Mouse (Mus musculus) MEL (cell line): ENCODE data around the gene Vps53. TPM values are rescaled to one million over a fixed set of nuclear protein-coding genes. Genes with fewer than 3 reads are reported as not detected.
A peak's percentile ranks its signal among the peaks of the same experiment; 100 is the strongest.

Experiments
- DNase-seq: peaks from one replicate; pipeline ENCODE4 v3.0.0; 2011; ENCODE audit warnings: low read depth, low spot score
- H3K27ac ChIP-seq: 2 replicates; pipeline ENCODE4 v1.5.1; 2012; ENCODE audit warnings: low read depth, mild to moderate bottlenecking, control low read depth, low read length, moderate library complexity; ENCODE audit not compliant: control insufficient read depth
- H3K27me3 ChIP-seq, 2 experiments: fragments of 150-350 bp in 1 of 2; sonication (generic) in 1 of 2; 2 replicates each; pipeline ENCODE4 v1.6.1; 2012; ENCODE audit warnings: low read length in 2 of 2, mild to moderate bottlenecking in 2 of 2, improper control_type of control experiment in 1 of 2, moderate library complexity in 1 of 2; ENCODE audit not compliant: insufficient read depth in 2 of 2, control insufficient read depth in 1 of 2
- H3K36me3 ChIP-seq, 2 experiments: 2 replicates each; pipeline ENCODE4 v1.6.1; 2012 to 2014; ENCODE audit warnings: low read length in 2 of 2, improper control_type of control experiment in 1 of 2, inconsistent platforms in 1 of 2, mild to moderate bottlenecking in 1 of 2; ENCODE audit not compliant: insufficient read depth in 2 of 2, control insufficient read depth in 1 of 2
- H3K4me1 ChIP-seq, 2 experiments: fragments of 150-350 bp in 1 of 2; sonication (generic) in 1 of 2; 2 replicates each; pipeline ENCODE4 v1.6.1; 2012; ENCODE audit warnings: low read length in 2 of 2, improper control_type of control experiment in 1 of 2, mild to moderate bottlenecking in 1 of 2; ENCODE audit not compliant: insufficient read depth in 2 of 2, control insufficient read depth in 1 of 2
- H3K4me3 ChIP-seq, 2 experiments: fragments of 150-350 bp in 1 of 2; sonication (generic) in 1 of 2; 2 replicates each; pipeline ENCODE4 v1.5.1; 2012; ENCODE audit warnings: low read depth in 2 of 2, low read length in 2 of 2, mild to moderate bottlenecking in 2 of 2, moderate library complexity in 2 of 2, control low read depth in 1 of 2, improper control_type of control experiment in 1 of 2; ENCODE audit not compliant: control insufficient read depth in 1 of 2, insufficient read depth in 1 of 2
- H3K79me2 ChIP-seq: 2 replicates; pipeline ENCODE4 v1.6.1; 2012; ENCODE audit warnings: mild to moderate bottlenecking, low read length, moderate library complexity; ENCODE audit not compliant: control insufficient read depth, poor library complexity, insufficient read depth
- H3K9ac ChIP-seq: 2 replicates; pipeline ENCODE4 v1.6.1; 2012; ENCODE audit warnings: low read depth, mild to moderate bottlenecking, control low read depth, low read length, moderate library complexity; ENCODE audit not compliant: control insufficient read depth, poor library complexity, severe bottlenecking
- H3K9me3 ChIP-seq: fragments of 150-350 bp; sonication (generic); replicated peaks from 2 replicates; pipeline ENCODE4 v1.6.1; 2012; ENCODE audit warnings: mild to moderate bottlenecking, low read length, improper control_type of control experiment, moderate library complexity; ENCODE audit not compliant: insufficient read depth
- BHLHE40 ChIP-seq: IDR thresholded peaks from 2 replicates; pipeline ENCODE4 v1.6.1; 2012; ENCODE audit warnings: low read depth, mild to moderate bottlenecking, inconsistent platforms, low read length, improper control_type of control experiment, borderline replicate concordance
- CTCF ChIP-seq, 3 experiments: IDR thresholded peaks in 2 of 3; conservative IDR thresholded peaks in 1 of 3; 2 replicates each; pipeline ENCODE4 v1.5.1; 2011 to 2012; ENCODE audit warnings: low read length in 3 of 3, low read depth in 2 of 3, mild to moderate bottlenecking in 2 of 3, improper control_type of control experiment in 1 of 3, inconsistent platforms in 1 of 3, mixed read lengths in 1 of 3, moderate library complexity in 1 of 3; ENCODE audit not compliant: control insufficient read depth in 1 of 3, insufficient read depth in 1 of 3, poor library complexity in 1 of 3, severe bottlenecking in 1 of 3
- EP300 ChIP-seq, 2 experiments: IDR thresholded peaks; 2 replicates each; pipeline ENCODE4 v1.6.1; 2011; ENCODE audit warnings: improper control_type of control experiment in 2 of 2, low read length in 2 of 2, low read depth in 1 of 2, mild to moderate bottlenecking in 1 of 2
- ETS1 ChIP-seq: IDR thresholded peaks from 2 replicates; pipeline ENCODE4 v1.6.1; 2012; ENCODE audit warnings: low read depth, mild to moderate bottlenecking, inconsistent platforms, low read length, improper control_type of control experiment, moderate library complexity
- HCFC1 ChIP-seq: IDR thresholded peaks from 2 replicates; pipeline ENCODE4 v1.6.1; 2012; ENCODE audit warnings: low read depth, mild to moderate bottlenecking, inconsistent platforms, low read length, improper control_type of control experiment, moderate library complexity
- JUND ChIP-seq: IDR thresholded peaks from 2 replicates; pipeline ENCODE4 v1.6.1; 2011; ENCODE audit warnings: low read depth, mild to moderate bottlenecking, improper control_type of control experiment, low read length
- KAT2A ChIP-seq: conservative IDR thresholded peaks from 2 replicates; pipeline ENCODE4 v1.6.1; 2012; ENCODE audit warnings: low read depth, low read length, improper control_type of control experiment, inconsistent platforms
- MAFK ChIP-seq: IDR thresholded peaks from 2 replicates; pipeline ENCODE4 v1.6.1; 2011; ENCODE audit warnings: low read depth, mild to moderate bottlenecking, low read length, improper control_type of control experiment, borderline replicate concordance
- MAZ ChIP-seq: IDR thresholded peaks from 2 replicates; pipeline ENCODE4 v1.6.1; 2012; ENCODE audit warnings: low read depth, mild to moderate bottlenecking, inconsistent platforms, low read length, improper control_type of control experiment
- MYC ChIP-seq: IDR thresholded peaks from 2 replicates; pipeline ENCODE4 v1.6.1; 2011; ENCODE audit warnings: low read depth, mild to moderate bottlenecking, low read length, improper control_type of control experiment, moderate library complexity
- NELFE ChIP-seq: IDR thresholded peaks from 2 replicates; pipeline ENCODE4 v1.6.1; 2011; ENCODE audit warnings: low read depth, low read length, improper control_type of control experiment
- NRF1 ChIP-seq: IDR thresholded peaks from 2 replicates; pipeline ENCODE4 v1.6.1; 2014; ENCODE audit warnings: low read depth, mild to moderate bottlenecking, inconsistent platforms, low read length, improper control_type of control experiment, moderate library complexity; ENCODE audit not compliant: poor library complexity, insufficient read depth, severe bottlenecking
- POLR2A ChIP-seq, 2 experiments: IDR thresholded peaks; 2 replicates each; pipeline ENCODE4 v1.6.1; 2011 to 2012; ENCODE audit warnings: low read length in 2 of 2, mild to moderate bottlenecking in 2 of 2, control low read depth in 1 of 2, improper control_type of control experiment in 1 of 2, low read depth in 1 of 2, moderate library complexity in 1 of 2; ENCODE audit not compliant: control insufficient read depth in 1 of 2, insufficient read depth in 1 of 2, poor library complexity in 1 of 2
- POLR2AphosphoS2 ChIP-seq: IDR thresholded peaks from 2 replicates; pipeline ENCODE4 v1.6.1; 2011; ENCODE audit warnings: low read length, improper control_type of control experiment
- POLR2AphosphoS5 ChIP-seq: IDR thresholded peaks from 2 replicates; pipeline ENCODE4 v1.6.1; 2012; ENCODE audit warnings: low read depth, borderline replicate concordance, mild to moderate bottlenecking, inconsistent platforms, low read length, moderate library complexity, mixed read lengths
- RAD21 ChIP-seq: IDR thresholded peaks from 2 replicates; pipeline ENCODE4 v1.6.1; 2011; ENCODE audit warnings: mild to moderate bottlenecking, low read depth, low read length, improper control_type of control experiment
- SMC3 ChIP-seq: IDR thresholded peaks from 2 replicates; pipeline ENCODE4 v1.6.1; 2011; ENCODE audit warnings: low read depth, low read length, improper control_type of control experiment
- TBP ChIP-seq: IDR thresholded peaks from 2 replicates; pipeline ENCODE4 v1.8.0; 2011; ENCODE audit warnings: low read depth, low read length, improper control_type of control experiment
- TCF12 ChIP-seq: IDR thresholded peaks from 2 replicates; pipeline ENCODE4 v1.6.1; 2014; ENCODE audit warnings: low read depth, mild to moderate bottlenecking, inconsistent platforms, low read length, improper control_type of control experiment, moderate library complexity
- UBTF ChIP-seq: IDR thresholded peaks from 2 replicates; pipeline ENCODE4 v1.6.1; 2012; ENCODE audit warnings: low read depth, mild to moderate bottlenecking, inconsistent platforms, low read length, improper control_type of control experiment, moderate library complexity, borderline replicate concordance; ENCODE audit not compliant: insufficient read depth
- USF2 ChIP-seq, 2 experiments: IDR thresholded peaks; 2 replicates each; pipeline ENCODE4 v1.6.1; 2011 to 2012; ENCODE audit warnings: improper control_type of control experiment in 2 of 2, low read length in 2 of 2, borderline replicate concordance in 1 of 2, inconsistent platforms in 1 of 2, low read depth in 1 of 2, mild to moderate bottlenecking in 1 of 2; ENCODE audit not compliant: insufficient read depth in 1 of 2
- ZC3H11A ChIP-seq: IDR thresholded peaks from 2 replicates; pipeline ENCODE4 v1.6.1; 2012; ENCODE audit warnings: low read depth, mild to moderate bottlenecking, inconsistent platforms, low read length, improper control_type of control experiment
- ZKSCAN1 ChIP-seq: IDR thresholded peaks from 2 replicates; pipeline ENCODE4 v1.6.1; 2012; ENCODE audit warnings: low read depth, mild to moderate bottlenecking, inconsistent platforms, low read length, improper control_type of control experiment, moderate library complexity
- ZMIZ1 ChIP-seq: IDR thresholded peaks from 2 replicates; pipeline ENCODE4 v1.6.1; 2012; ENCODE audit warnings: low read depth, mild to moderate bottlenecking, inconsistent platforms, low read length, improper control_type of control experiment, moderate library complexity
- polyA plus RNA-seq, 2 experiments: library from polyadenylated mRNA; stranded (reverse) in 1 of 2; unstranded in 1 of 2; fragments of >175 nt in 1 of 2; fragments of >200 nt in 1 of 2; gene quantifications; 2 replicates each; pipeline versions ENCODE4 v1.2.1 to v1.2.4; 2012; ENCODE audit warnings: low replicate concordance in 2 of 2, low read depth in 1 of 2; ENCODE audit not compliant: insufficient read length in 2 of 2, insufficient read depth in 1 of 2, missing spikeins in 1 of 2
- total RNA-seq: library from RNA; depleted of rRNA; stranded (reverse); fragments of 300-350 nt; gene quantifications from 2 replicates; pipeline ENCODE4 v1.2.3, GENCODE M21; 2012

The Vps53 gene
- total and polyA plus RNA-seq, 3 experiments: 38.4 to 50.4 TPM; not detected in 1

GRCm38 (mm10) chr11:76084943-76085342 is 94.5 kb downstream of the Vps53 start (continued):
- TF ChIP-seq USF2 (IDR thresholded peaks at IDR 0.05; ENCODE audit: borderline replicate concordance in 1 of 2, insufficient read depth in 1 of 2, low read depth in 1 of 2, low read length in 2 of 2) (no peak; a peak in 1 of 4 replicates), POLR2AphosphoS5 (no peak), KAT2A (no peak), RAD21 (no peak), EP300 (IDR thresholded peaks at IDR 0.05; ENCODE audit: low read depth in 1 of 2, low read length in 2 of 2) (peak; percentile 92 to 93), POLR2AphosphoS2 (no peak), TCF12 (peak; percentile 89), BHLHE40 (no peak; the same call in 1 of the 2 replicates), ZC3H11A (no peak), NELFE (no peak), ZKSCAN1 (0 out of 2 replicates have a peak, but pooled peaks have one; percentile 23), NRF1 (no peak), ETS1 (peak; percentile 78), CTCF (IDR thresholded peaks at IDR 0.05 in 2 of 3, conservative IDR thresholded peaks at IDR 0.05 in 1 of 3; ENCODE audit: control insufficient read depth in 1 of 3, insufficient read depth in 1 of 3, low read depth in 2 of 3, low read length in 3 of 3, poor library complexity in 1 of 3, severe bottlenecking in 1 of 3) (no peak), MAZ (peak; percentile 66), MAFK (no peak), HCFC1 (no peak), JUND (no peak), MYC (peak; percentile 73)
- TF ChIP-seq, all 39 proteins: peak for 15

- DNase-seq: no peak
- H3K36me3 ChIP-seq: peaks cover 0 to 16% of the 10 kb centered on the region in 2 experiments; a peak in 2 of 4 replicates
These were observed 95.5 kb downstream of the Vps53 start for GRCm38 (mm10) chr11:76083941-76084367.

More at GRCm38 (mm10) chr11:76083941-76084367, 95.5 kb downstream of the Vps53 start:
- H3K27me3 ChIP-seq: no peaks in the 10 kb centered on the region
- no peak overlapping the region for H3K9ac ChIP-seq
- H3K27ac ChIP-seq: no peak overlapping the region
- no peaks in the 10 kb centered on the region for H3K79me2 ChIP-seq
- H3K4me3 ChIP-seq: no peak overlapping the region
- H3K4me1 ChIP-seq: peaks cover 15 to 18% of the 10 kb centered on the region in 2 experiments
- TF ChIP-seq CTCF (IDR thresholded peaks at IDR 0.05 in 2 of 3, conservative IDR thresholded peaks at IDR 0.05 in 1 of 3; ENCODE audit: control insufficient read depth in 1 of 3, insufficient read depth in 1 of 3, low read depth in 2 of 3, low read length in 3 of 3, poor library complexity in 1 of 3, severe bottlenecking in 1 of 3) (no peak), TBP (no peak), KAT2A (no peak), POLR2A (IDR thresholded peaks at IDR 0.05; ENCODE audit: control insufficient read depth in 1 of 2, insufficient read depth in 1 of 2, low read depth in 1 of 2, low read length in 2 of 2, poor library complexity in 1 of 2) (no peak), ZMIZ1 (no peak), HCFC1 (no peak), SMC3 (no peak), NELFE (no peak), ZKSCAN1 (no peak), UBTF (no peak)
- H3K9me3 ChIP-seq: no peaks in the 10 kb centered on the region
